Mouse (Mus musculus): ENCODE data around the gene Tmem91. TPM values are rescaled to one million over a fixed set of nuclear protein-coding genes. Genes with fewer than 3 reads are reported as not detected.

The Tmem91 gene
- polyA plus RNA-seq (2021; fragmentation: Nextera tagmentation) = 25.7 and 26.5 TPM in 2 replicates
- long read RNA-seq, experiment 1, transcript Tmem91-203 (4 exons, 550 nt) = major isoform, 6 of 24 reads
- long read RNA-seq, experiment 1, partial matches to known transcripts = 4 of 24 reads
- long read RNA-seq, experiment 1, other reads (novel, unspliced or antisense) = 10 of 24 reads
- long read RNA-seq, experiment 2, partial matches to known transcripts = 0 of 8 reads
- long read RNA-seq, experiment 2, other reads (novel, unspliced or antisense) = 6 of 8 reads

GRCm38 (mm10) chr7:25674719-25675300 is at the start of gene Tmem91:
Gene Tmem91, minus strand, starts transcription at chr7:25675166.

GRCm38 (mm10) chr7:25718788-25719417 is 43.9 kb upstream of the Tmem91 start, which contains the start of gene Ccdc97:
Gene Ccdc97, minus strand, starts transcription at chr7:25719088.

GRCm38 (mm10) chr7:25686680-25687531 is 11.9 kb upstream of the Tmem91 start, which contains the start of gene Tgfb1:
Gene Tgfb1, plus strand, starts transcription at chr7:25687002.

GRCm38 (mm10) chr7:25680514-25681258 is 5.7 kb upstream of the Tmem91 start, which contains the start of gene B9d2:
Gene B9d2, plus strand, starts transcription at chr7:25680780.

GRCm38 (mm10) chr7:25658657-25659472 is 16.1 kb downstream of the Tmem91 start, which contains the start of the genes Bckdha and Exosc5:
Gene Bckdha, minus strand, starts transcription at chr7:25658981.
Gene Exosc5, plus strand, starts transcription at chr7:25659164.

GRCm38 (mm10) chr7:25626509-25627430 is 48.2 kb downstream of the Tmem91 start, which contains the start of gene B3gnt8:
Gene B3gnt8, plus strand, starts transcription at chr7:25626654.

Other genes with a start within 250 kb of the Tmem91 start
- gene Ceacam1, start 197.6 kb downstream of the Tmem91 start, polyA plus RNA-seq (2021; fragmentation: Nextera tagmentation) = 3.6 and 4.8 TPM in 2 replicates
- 0.15 and 0.44 TPM in 2 replicates for gene Ceacam2, start 135.3 kb downstream of the Tmem91 start, polyA plus RNA-seq (2021; fragmentation: Nextera tagmentation)
- gene Erich4, start 59.3 kb downstream of the Tmem91 start, polyA plus RNA-seq (2021; fragmentation: Nextera tagmentation) = 0.26 TPM in 1 of 2 replicates, not detected in the other
- 42.7 and 50.0 TPM in 2 replicates for gene Dmac2, start 55.8 kb downstream of the Tmem91 start, polyA plus RNA-seq (2021; fragmentation: Nextera tagmentation)
- 0.19 and 0.45 TPM in 2 replicates for gene B3gnt8, start 48.5 kb downstream of the Tmem91 start, polyA plus RNA-seq (2021; fragmentation: Nextera tagmentation)
- gene Bckdha, start 16.2 kb downstream of the Tmem91 start, polyA plus RNA-seq (2021; fragmentation: Nextera tagmentation) = 30.5 TPM in 2 replicates
- gene Exosc5, start 16.0 kb downstream of the Tmem91 start, polyA plus RNA-seq (2021; fragmentation: Nextera tagmentation) = 38.7 and 38.9 TPM in 2 replicates
- gene B9d2, start 5.6 kb upstream of the Tmem91 start, polyA plus RNA-seq (2021; fragmentation: Nextera tagmentation) = 45.1 and 47.8 TPM in 2 replicates
- 0.26 and 0.60 TPM in 2 replicates for gene Tgfb1, start 11.8 kb upstream of the Tmem91 start, polyA plus RNA-seq (2021; fragmentation: Nextera tagmentation)
- 40.0 and 50.9 TPM in 2 replicates for gene Ccdc97, start 43.9 kb upstream of the Tmem91 start, polyA plus RNA-seq (2021; fragmentation: Nextera tagmentation)
- 7.5 and 9.4 TPM in 2 replicates for gene Hnrnpul1, start 79.6 kb upstream of the Tmem91 start, polyA plus RNA-seq (2021; fragmentation: Nextera tagmentation)
- 17.1 and 18.5 TPM in 2 replicates for gene Axl, start 113.5 kb upstream of the Tmem91 start, polyA plus RNA-seq (2021; fragmentation: Nextera tagmentation)
- gene Cyp2s1, start 141.7 kb upstream of the Tmem91 start, polyA plus RNA-seq (2021; fragmentation: Nextera tagmentation) = 1.3 and 1.6 TPM in 2 replicates
- gene Cyp2b10, start 222.5 kb upstream of the Tmem91 start, polyA plus RNA-seq (2021; fragmentation: Nextera tagmentation) = not detected in 2 replicates